Mouse (Mus musculus) forebrain, embryonic 13.5 days (tissue): ENCODE results near the gene Ezr. TPM values are rescaled to one million over a fixed set of nuclear protein-coding genes. Genes with fewer than 3 reads are reported as not detected.
"Not testable (repeated sequence)": the region's sequence is repeated elsewhere in the genome, so short reads cannot be mapped to it uniquely, and the experiment has no call there.

Experiments
- ATAC-seq: fragments of 200-750 bp; cut with Nextera tagmentation; 2 replicates; pipeline ENCODE4 v1.8.0; 2017
- H3K27ac ChIP-seq: fragments of 300-500 bp; sonication (generic); 2 replicates; pipeline ENCODE4 v1.5.1; 2015; ENCODE audit warnings: inconsistent platforms, mild to moderate bottlenecking, moderate library complexity
- H3K27me3 ChIP-seq: fragments of 300-500 bp; sonication (generic); 2 replicates; pipeline ENCODE4 v1.6.1; 2015; ENCODE audit warnings: mild to moderate bottlenecking, inconsistent platforms
- H3K36me3 ChIP-seq: fragments of 300-500 bp; sonication (generic); 2 replicates; pipeline ENCODE4 v1.6.1; 2015; ENCODE audit warnings: mild to moderate bottlenecking, inconsistent platforms; ENCODE audit not compliant: poor library complexity, severe bottlenecking
- H3K4me1 ChIP-seq: fragments of 300-500 bp; sonication (generic); 2 replicates; pipeline ENCODE4 v1.6.1; 2015; ENCODE audit warnings: inconsistent platforms
- H3K4me2 ChIP-seq: fragments of 300-500 bp; sonication (generic); 2 replicates; pipeline ENCODE4 v1.6.1; 2015; ENCODE audit warnings: inconsistent platforms, mild to moderate bottlenecking, moderate library complexity
- H3K4me3 ChIP-seq: fragments of 300-500 bp; sonication (generic); 2 replicates; pipeline ENCODE4 v1.5.1; 2015; ENCODE audit warnings: mild to moderate bottlenecking, inconsistent platforms
- H3K9ac ChIP-seq: fragments of 300-500 bp; sonication (generic); 2 replicates; pipeline ENCODE4 v1.6.1; 2015; ENCODE audit warnings: mild to moderate bottlenecking, inconsistent platforms
- H3K9me3 ChIP-seq: fragments of 300-500 bp; sonication (generic); replicated peaks from 2 replicates; pipeline ENCODE4 v1.6.1; 2016; ENCODE audit warnings: inconsistent platforms
- WGBS: fragments of 180-500 bp; shearing (Covaris S2); methylation state at CpG from one replicate; pipeline ENCODE4 v1.1.7; 2015; 5-methylcytosine and 5-hydroxymethylcytosine counted together
- polyA plus RNA-seq: library from polyadenylated mRNA; unstranded; fragments of >200 nt; fragmentation: Nextera tagmentation; extraction: Ambion mirVana; gene quantifications from 2 replicates; pipeline ENCODE4 v1.2.1, GENCODE M21; 2015

The Ezr gene
- polyA plus RNA-seq, 1 experiment from 2014 or later: 113 TPM

- H3K9me3 ChIP-seq, H3K9ac ChIP-seq, H3K27me3 ChIP-seq, H3K27ac ChIP-seq, H3K4me1 ChIP-seq, H3K4me2 ChIP-seq, H3K4me3 ChIP-seq, ATAC-seq, H3K36me3 ChIP-seq: not testable (repeated sequence)
- 81% methylated on average over 8 of the region's 8 CpGs for WGBS
These were observed 68.6 kb downstream of the Ezr start for GRCm38 (mm10) chr17:6713944-6714343.

- H3K9ac ChIP-seq: not testable (repeated sequence)
These were observed 69.1 kb downstream of the Ezr start for GRCm38 (mm10) chr17:6713483-6713882.

GRCm38 (mm10) chr17:6708194-6708593, 74.4 kb downstream of the Ezr start:
- not testable (repeated sequence) for H3K27ac ChIP-seq, H3K4me2 ChIP-seq, H3K4me1 ChIP-seq, H3K9me3 ChIP-seq, H3K27me3 ChIP-seq, H3K4me3 ChIP-seq, ATAC-seq, H3K36me3 ChIP-seq, H3K9ac ChIP-seq
- 60% methylated on average over 2 of the region's 2 CpGs for WGBS

More at GRCm38 (mm10) chr17:6713483-6713882, 69.1 kb downstream of the Ezr start:
- H3K36me3 ChIP-seq, ATAC-seq, H3K4me3 ChIP-seq, H3K4me2 ChIP-seq, H3K27me3 ChIP-seq, H3K27ac ChIP-seq, H3K9me3 ChIP-seq, H3K4me1 ChIP-seq: not testable (repeated sequence)
- 88% methylated on average over 2 of the region's 2 CpGs for WGBS

- H3K36me3 ChIP-seq, H3K9me3 ChIP-seq, H3K9ac ChIP-seq, ATAC-seq, H3K27ac ChIP-seq, H3K4me3 ChIP-seq, H3K4me2 ChIP-seq, H3K4me1 ChIP-seq, H3K27me3 ChIP-seq: not testable (repeated sequence)
- 91% methylated on average over 5 of the region's 5 CpGs for WGBS
These were observed 75.2 kb downstream of the Ezr start for GRCm38 (mm10) chr17:6707422-6707821.

GRCm38 (mm10) chr17:6706448-6706847, 76.1 kb downstream of the Ezr start:
- not testable (repeated sequence) for H3K36me3 ChIP-seq, ATAC-seq, H3K4me3 ChIP-seq, H3K27me3 ChIP-seq, H3K9me3 ChIP-seq, H3K4me2 ChIP-seq, H3K9ac ChIP-seq, H3K4me1 ChIP-seq, H3K27ac ChIP-seq
- 76% methylated on average over 5 of the region's 5 CpGs for WGBS

GRCm38 (mm10) chr17:6703381-6704270, 79.0 kb downstream of the Ezr start:
- peak overlapping the region; percentile 70 for H3K27ac ChIP-seq
- H3K27me3 ChIP-seq, H3K4me3 ChIP-seq, H3K9ac ChIP-seq, H3K4me1 ChIP-seq, H3K36me3 ChIP-seq, H3K4me2 ChIP-seq, H3K9me3 ChIP-seq: not testable (repeated sequence)
- 38% methylated on average over 8 of the region's 9 CpGs for WGBS
- ATAC-seq: peak; percentile 94

GRCm38 (mm10) chr17:6702625-6703221, 79.9 kb downstream of the Ezr start:
- peak; percentile 58 for ATAC-seq
- H3K36me3 ChIP-seq: not testable (repeated sequence)

DNA sequence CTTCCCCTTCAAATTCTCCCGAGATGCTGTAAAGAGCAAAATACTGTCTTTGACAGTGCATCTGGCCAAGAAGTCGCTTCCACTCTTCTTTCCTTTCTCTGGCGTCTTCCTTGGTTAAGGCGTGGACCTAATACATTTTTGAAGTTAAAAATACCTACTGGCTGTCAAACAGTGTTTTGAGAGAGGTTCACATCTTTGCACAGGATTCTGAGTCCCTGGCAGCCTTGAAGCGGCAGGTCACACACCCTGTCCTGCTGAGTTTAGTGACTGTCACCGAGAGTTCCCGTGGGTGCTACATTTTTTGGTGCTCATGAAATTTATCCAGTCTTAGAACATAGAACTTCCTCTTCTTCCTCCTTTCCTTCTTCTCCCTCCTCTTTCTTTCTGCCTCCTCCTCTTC, 82.5 kb downstream of the Ezr start:
- H3K4me3 ChIP-seq, H3K27me3 ChIP-seq, H3K27ac ChIP-seq, ATAC-seq, H3K9me3 ChIP-seq, H3K36me3 ChIP-seq, H3K9ac ChIP-seq, H3K4me1 ChIP-seq, H3K4me2 ChIP-seq: not testable (repeated sequence)
- WGBS: 83% methylated on average over 4 of the region's 7 CpGs

More at GRCm38 (mm10) chr17:6702625-6703221, 79.9 kb downstream of the Ezr start:
- not testable (repeated sequence) for H3K9me3 ChIP-seq, H3K4me3 ChIP-seq, H3K27me3 ChIP-seq, H3K9ac ChIP-seq, H3K4me2 ChIP-seq, H3K27ac ChIP-seq, H3K4me1 ChIP-seq
- WGBS: 44% methylated on average over 2 of the region's 8 CpGs

- not testable (repeated sequence) for H3K36me3 ChIP-seq, H3K9ac ChIP-seq, H3K27me3 ChIP-seq, ATAC-seq, H3K9me3 ChIP-seq, H3K4me3 ChIP-seq, H3K4me2 ChIP-seq, H3K27ac ChIP-seq, H3K4me1 ChIP-seq
- 90% methylated on average over 9 of the region's 9 CpGs for WGBS
These were observed 83.1 kb downstream of the Ezr start for GRCm38 (mm10) chr17:6699502-6699901.

DNA sequence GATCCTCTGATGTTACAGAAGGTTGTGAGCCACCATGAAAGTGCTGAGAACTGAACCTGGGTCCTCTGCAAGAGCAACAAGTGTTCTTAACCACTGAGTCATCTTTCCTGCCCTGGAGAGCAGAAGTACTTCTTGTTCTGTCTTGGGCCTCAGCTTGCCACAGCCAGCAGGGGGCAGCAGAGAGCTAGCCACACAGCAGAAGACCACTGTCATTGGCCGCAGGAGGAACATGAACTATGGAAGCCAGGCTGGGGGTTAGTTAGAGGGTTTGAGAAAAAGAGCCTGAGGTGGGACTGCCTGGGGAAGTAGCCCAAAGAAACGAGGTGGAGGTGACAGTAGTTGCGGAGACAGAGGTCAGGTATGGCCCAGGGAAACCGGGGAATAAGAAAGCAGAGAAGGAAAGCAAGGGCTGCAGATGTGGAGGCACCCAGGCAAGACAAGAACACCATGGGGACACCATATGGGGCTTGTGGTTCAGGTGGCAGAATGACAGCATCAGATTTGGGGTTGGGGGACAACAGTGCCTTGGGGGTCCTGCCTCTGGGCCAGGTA, 85.3 kb downstream of the Ezr start:
- H3K27me3 ChIP-seq, H3K4me2 ChIP-seq, H3K36me3 ChIP-seq, H3K9me3 ChIP-seq, H3K4me1 ChIP-seq, H3K27ac ChIP-seq, H3K9ac ChIP-seq, H3K4me3 ChIP-seq: not testable (repeated sequence)
- peak; percentile 79 for ATAC-seq
- WGBS: 25% methylated on average over 4 of the region's 4 CpGs

DNA sequence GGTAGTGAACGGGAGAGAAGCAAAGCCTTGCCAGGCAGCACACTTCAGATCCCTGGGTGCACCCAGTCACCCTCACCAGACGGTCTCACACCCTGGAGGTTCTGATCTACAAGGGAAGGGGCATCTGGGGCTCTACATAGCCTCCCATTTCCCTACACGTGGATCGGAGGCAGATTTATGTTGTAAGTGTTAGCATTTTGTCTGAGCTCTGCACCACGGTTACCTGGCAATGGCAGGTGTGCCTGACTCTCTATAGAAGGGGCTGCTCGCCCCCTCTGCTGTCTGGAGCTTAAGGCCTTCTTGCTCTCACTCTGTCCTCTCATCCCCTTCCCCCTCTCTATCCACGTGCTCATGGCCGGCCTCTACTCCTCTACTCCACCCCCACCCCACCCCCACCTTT, 86.1 kb downstream of the Ezr start:
- not testable (repeated sequence) for H3K27ac ChIP-seq, H3K4me2 ChIP-seq, H3K27me3 ChIP-seq, H3K9me3 ChIP-seq, H3K9ac ChIP-seq, H3K36me3 ChIP-seq, H3K4me1 ChIP-seq, H3K4me3 ChIP-seq
- WGBS: 60% methylated on average over 8 of the region's 8 CpGs
- 0 out of 2 replicates have a peak, but pooled peaks have one; percentile 28 for ATAC-seq

DNA sequence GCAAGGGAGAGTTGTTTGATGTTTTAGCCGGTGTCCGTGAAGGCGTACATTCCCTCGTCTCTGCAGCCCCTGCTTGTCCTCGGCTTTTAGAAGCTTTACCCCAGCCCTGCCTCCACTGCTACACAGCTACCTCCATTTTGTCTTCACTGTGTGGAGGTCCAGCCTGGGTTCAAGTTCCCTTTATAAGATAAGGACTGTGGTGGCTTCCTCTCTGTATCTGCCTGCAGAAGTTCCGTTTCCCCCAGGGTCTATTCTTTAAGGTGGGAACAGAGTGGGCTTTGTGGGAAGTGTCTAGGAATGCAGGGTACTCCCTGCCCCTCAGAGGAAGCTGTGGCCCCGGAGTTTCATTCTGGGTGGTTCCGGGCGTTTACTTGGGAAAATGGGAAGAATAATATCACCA, 86.9 kb downstream of the Ezr start:
- H3K9ac ChIP-seq, H3K27ac ChIP-seq, H3K4me3 ChIP-seq, H3K4me1 ChIP-seq, ATAC-seq, H3K9me3 ChIP-seq, H3K27me3 ChIP-seq, H3K4me2 ChIP-seq, H3K36me3 ChIP-seq: not testable (repeated sequence)
- 78% methylated on average over 9 of the region's 9 CpGs for WGBS
